In the genomic region with DNA sequence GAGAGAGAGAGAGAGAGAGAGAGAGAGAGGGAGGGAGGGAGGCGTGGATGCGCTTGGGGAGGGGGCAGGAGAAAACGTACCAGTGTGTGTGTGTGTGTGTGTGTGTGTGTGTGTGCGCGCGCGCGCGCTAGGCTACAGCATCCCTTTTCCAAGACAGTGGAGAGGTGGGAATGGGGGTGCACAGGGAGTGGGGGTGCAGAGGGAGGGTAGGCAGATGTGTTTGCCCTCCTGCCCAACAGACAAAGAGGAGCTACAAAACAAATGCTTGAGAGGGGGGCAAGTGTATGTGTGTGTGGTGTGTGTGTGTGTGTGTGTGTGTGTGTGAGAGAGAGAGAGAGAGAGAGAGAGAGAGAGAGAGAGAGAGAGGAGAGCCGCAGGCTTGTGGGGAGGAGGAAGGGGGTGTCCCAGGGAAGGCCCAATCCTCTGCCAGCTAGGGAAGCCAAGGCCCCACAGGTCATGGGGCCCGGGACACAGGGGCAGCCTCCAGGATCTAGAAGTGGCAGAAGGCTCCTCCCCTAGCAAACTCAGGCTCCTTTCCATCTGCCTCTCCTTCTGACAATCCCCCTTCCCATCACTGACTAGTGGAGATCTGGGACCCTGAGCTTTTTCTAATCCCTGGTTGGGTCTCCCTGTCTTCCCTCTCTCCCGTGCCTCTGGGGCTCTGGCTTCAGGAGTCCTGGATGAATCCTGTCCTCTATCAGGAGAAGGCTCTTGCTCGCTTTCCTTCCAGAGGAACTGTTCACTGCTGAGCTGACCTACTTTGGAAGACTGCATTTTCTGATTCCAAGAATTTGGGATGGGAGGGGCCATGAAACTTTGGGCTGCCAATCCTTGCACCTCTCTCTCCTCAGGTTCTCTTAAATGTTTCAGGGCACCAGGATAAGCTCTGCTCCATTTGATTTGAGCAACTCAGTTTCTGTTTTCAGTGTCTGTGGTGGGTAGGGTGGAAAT, we compare ENCODE assay signal across 1 mouse cellular context.
TF ChIP-seq lines count a peak whose summit lies in the region.

No protein-coding gene starts in this region.

TF ChIP-seq in CH12.LX, 34 proteins besides CTCF, POLR2A, EP300 and RAD21:
- TF ChIP-seq TBP (conservative IDR thresholded peaks at IDR 0.05; ENCODE audit: low read depth, low read length) (no peak), SMC3 (IDR thresholded peaks at IDR 0.05; ENCODE audit: low read depth, low read length) (no peak), NELFE (IDR thresholded peaks at IDR 0.05; ENCODE audit: low read depth, low read length) (no peak), HCFC1 (IDR thresholded peaks at IDR 0.05; ENCODE audit: low read depth, low read length) (no peak), MYC (IDR thresholded peaks at IDR 0.05; ENCODE audit: low read depth, low read length) (no peak), MXI1 (IDR thresholded peaks at IDR 0.05; ENCODE audit: low read depth, low read length) (no peak), IRF4 (IDR thresholded peaks at IDR 0.05; ENCODE audit: low read depth, low read length) (no peak), USF1 (IDR thresholded peaks at IDR 0.05; ENCODE audit: low read depth, low read length) (no peak), ZNF384 (IDR thresholded peaks at IDR 0.05; ENCODE audit: low read depth, low read length) (no peak), MEF2A (IDR thresholded peaks at IDR 0.05; ENCODE audit: borderline replicate concordance, low read depth, low read length) (no peak), BHLHE40 (IDR thresholded peaks at IDR 0.05; ENCODE audit: low read depth, low read length) (no peak), ZC3H11A (IDR thresholded peaks at IDR 0.05; ENCODE audit: low read depth, low read length) (no peak)
